Mouse (Mus musculus) layer of hippocampus, adult 18-20 months (tissue): ENCODE results near the gene Nutm1. TPM values are rescaled to one million over a fixed set of nuclear protein-coding genes. Genes with fewer than 3 reads are reported as not detected.
"Not testable (repeated sequence)": the region's sequence is repeated elsewhere in the genome, so short reads cannot be mapped to it uniquely, and the experiment has no call there.

Experiments used
- DNase-seq, 2 experiments: peaks; one replicate each; pipeline ENCODE4 v3.0.0; 2022; ENCODE audit warnings: low spot score in 2 of 2
- long read RNA-seq: library from polyadenylated mRNA; stranded (forward); transcript quantifications from one replicate; pipeline ENCODE4 v2.0.0, GENCODE M21; 2021
- total RNA-seq, 2 experiments: library from RNA; stranded (reverse); gene quantifications; 2 replicates each; pipeline ENCODE4 v1.2.3; 2021

The Nutm1 gene
- not detected for total RNA-seq
- long read RNA-seq, partial matches to known transcripts: 0 of 1 reads
- long read RNA-seq, other reads (novel, unspliced or antisense): 1 of 1 reads

DNA sequence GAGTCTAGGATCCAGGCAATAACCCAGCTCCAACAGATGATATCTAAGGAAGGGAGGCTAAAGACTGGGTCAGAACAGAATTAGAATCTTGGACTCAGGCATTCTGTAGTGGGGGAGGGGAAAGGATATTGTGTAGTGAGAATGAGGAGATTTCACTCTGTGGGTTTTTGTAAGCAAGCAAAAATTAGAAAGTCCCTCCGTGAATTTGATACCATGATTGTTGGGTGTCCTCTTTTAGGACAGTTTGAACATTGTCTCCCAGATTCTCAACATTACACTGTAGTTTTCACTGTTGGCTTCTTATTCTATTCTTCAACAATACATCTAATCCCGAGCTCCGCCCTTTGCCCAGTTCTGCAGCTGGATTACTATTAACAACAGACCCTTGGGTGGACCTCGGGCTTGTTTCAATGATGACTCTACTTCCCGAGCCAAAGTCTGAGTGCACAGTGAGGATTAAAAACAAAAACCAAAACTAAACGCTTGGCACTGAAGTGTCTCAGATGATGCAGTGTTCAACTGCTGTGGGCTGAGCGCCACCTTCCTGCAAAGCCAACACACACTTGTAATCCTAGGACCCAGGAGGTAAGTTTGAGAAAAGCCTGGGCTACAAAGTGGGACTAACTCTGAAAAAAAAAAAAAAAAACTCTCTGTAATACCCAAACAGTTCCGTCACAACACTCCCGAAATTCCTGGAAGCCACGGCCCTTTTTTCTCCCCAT lies at the start of gene Nutm1:
TSS of gene Nutm1 (minus strand) at position 51 of the 722 bp plus-strand sequence.
- no peak for DNase-seq

DNA sequence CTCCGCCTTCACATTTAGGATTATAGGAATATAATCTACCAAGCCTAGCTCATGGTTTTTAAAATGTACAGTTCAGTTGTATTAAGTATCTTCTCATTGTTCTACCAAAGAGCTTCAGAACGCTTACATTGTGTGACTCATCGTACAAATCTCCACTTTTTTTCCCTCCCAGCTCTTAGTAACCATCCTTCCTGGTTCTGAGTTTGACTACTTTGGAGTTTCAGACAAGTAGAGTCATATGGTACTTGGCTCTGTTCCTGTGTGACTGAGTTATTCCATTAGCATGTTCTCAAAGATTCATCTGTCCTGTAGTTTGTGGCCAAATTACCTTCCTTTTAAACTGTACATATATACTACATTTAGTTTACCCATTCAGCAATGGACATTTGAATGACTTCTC lies 49.6 kb upstream of the Nutm1 start:
- peak in 1 of 2 experiments; percentile 35 for DNase-seq

- DNase-seq: no peak
These were observed 39.1 kb upstream of the Nutm1 start for GRCm38 (mm10) chr2:112298221-112298620.

- DNase-seq: peak in 1 of 2 experiments; percentile 54
These were observed 37.1 kb upstream of the Nutm1 start for GRCm38 (mm10) chr2:112296211-112296610.

DNA sequence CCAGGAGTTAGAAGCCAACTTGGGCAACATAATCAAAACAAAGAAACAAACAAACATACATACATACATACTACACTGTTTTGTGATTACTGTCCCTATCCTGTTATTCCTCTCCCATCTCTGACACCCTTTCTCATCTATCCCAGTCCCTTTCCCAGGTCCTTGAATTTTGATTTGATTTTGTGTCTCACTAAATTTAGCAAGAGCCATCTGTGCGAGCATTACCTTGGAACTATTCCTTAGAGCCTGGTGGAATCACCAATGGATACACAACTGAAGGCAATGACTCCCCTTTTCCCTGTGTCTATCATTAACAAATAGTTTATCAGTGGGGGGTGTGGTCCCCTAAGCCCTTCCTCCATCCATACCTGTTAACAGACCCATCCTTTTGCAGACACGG lies 33.7 kb upstream of the Nutm1 start:
- peak in 1 of 2 experiments; percentile 34 for DNase-seq

- DNase-seq: no peak
These were observed 30.4 kb upstream of the Nutm1 start for GRCm38 (mm10) chr2:112289507-112289906.

DNA sequence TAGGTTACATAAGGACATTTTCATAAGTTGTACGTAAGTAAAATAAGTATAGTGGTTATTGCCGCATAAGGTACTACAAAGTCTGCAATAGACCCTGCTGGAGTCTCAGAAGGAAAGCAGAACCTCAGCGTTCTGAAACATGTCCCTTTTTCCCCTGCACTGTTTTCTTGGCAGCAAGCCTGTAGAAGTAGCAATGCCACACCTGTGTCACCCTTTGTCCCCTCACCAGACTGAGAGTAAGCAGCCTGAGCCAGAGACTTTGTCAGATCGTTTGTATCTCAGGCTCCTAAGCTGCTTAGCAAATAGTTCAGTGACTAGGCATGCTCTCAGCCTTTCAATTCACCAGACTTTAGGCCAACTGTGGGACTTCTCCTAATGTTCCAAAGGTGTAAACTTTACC lies 28.0 kb upstream of the Nutm1 start:
- DNase-seq: no peak

DNA sequence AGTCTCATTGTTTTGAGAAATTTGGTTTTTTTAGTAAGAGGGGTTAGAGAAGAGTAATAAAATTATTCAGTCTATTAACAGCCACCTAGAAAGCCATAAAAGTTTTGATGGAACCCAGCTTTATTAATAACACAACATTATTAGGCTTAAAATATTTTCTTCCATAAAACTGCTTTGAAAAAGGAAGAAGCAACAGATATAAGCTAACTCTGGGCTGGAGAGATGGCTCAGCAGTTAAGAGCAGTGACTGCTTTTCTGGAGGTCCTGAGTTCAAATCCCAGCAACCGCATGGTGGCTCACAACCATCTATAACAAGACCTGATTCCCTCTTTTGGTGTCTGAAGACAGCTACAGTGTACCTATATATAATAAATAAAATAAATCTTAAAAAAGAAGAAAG lies 27.0 kb upstream of the Nutm1 start:
- not testable (repeated sequence) for DNase-seq

DNA sequence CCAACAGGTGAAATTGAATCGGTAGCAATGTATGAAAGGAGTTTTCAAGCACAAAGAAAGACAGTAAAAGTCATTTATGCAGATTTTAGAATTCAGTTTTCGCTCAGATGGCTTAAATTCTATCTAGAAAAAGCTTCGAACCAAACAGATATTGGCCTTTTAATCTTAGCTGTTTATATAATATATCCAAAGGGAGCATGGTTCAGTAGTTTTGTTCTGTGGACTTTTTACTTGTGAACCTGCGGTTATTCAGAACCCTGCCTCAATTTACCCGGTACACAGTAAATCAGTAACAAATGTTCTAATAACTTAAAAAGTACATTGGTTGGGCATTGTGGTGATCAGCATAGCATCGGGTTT lies 25.9 kb upstream of the Nutm1 start:
- no peak for DNase-seq

GRCm38 (mm10) chr2:112284363-112285030 lies 25.4 kb upstream of the Nutm1 start:
- no peak for DNase-seq

- no peak for DNase-seq
These were observed 23.8 kb upstream of the Nutm1 start for GRCm38 (mm10) chr2:112282846-112283245.

- DNase-seq: no peak
These were observed 17.8 kb upstream of the Nutm1 start for GRCm38 (mm10) chr2:112276870-112277269.

- DNase-seq: no peak
These were observed 14.4 kb upstream of the Nutm1 start for GRCm38 (mm10) chr2:112273474-112273873.

GRCm38 (mm10) chr2:112272909-112273308 lies 13.8 kb upstream of the Nutm1 start:
- no peak for DNase-seq

- no peak for DNase-seq
These were observed 10.9 kb upstream of the Nutm1 start for GRCm38 (mm10) chr2:112270011-112270410.

- DNase-seq: no peak
These were observed 8.6 kb upstream of the Nutm1 start for GRCm38 (mm10) chr2:112267547-112268269.

DNA sequence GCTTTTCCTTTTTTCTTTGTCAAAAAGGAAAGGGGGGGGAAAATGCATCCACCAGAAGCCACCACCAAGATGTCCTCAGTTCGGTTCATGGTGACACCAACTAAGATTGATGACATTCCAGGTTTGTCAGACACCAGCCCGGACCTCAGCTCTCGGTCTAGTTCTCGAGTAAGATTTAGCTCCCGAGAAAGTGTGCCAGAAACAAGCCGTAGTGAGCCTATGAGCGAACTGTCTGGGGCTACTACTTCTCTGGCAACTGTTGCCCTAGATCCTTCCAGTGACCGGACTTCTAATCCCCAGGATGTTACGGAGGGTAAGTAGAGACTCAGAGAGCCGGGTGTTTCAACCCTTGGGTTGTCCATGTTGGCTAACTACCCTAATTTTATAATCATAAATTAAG lies 7.7 kb upstream of the Nutm1 start:
- peak in 1 of 2 experiments; percentile 25 for DNase-seq

- peak; percentile 34 to 56 for DNase-seq
These were observed 7.1 kb upstream of the Nutm1 start, which contains the start of gene Gm21985 for GRCm38 (mm10) chr2:112266242-112266592. Gene Gm21985 (plus strand): TSS chr2:112266314.

DNA sequence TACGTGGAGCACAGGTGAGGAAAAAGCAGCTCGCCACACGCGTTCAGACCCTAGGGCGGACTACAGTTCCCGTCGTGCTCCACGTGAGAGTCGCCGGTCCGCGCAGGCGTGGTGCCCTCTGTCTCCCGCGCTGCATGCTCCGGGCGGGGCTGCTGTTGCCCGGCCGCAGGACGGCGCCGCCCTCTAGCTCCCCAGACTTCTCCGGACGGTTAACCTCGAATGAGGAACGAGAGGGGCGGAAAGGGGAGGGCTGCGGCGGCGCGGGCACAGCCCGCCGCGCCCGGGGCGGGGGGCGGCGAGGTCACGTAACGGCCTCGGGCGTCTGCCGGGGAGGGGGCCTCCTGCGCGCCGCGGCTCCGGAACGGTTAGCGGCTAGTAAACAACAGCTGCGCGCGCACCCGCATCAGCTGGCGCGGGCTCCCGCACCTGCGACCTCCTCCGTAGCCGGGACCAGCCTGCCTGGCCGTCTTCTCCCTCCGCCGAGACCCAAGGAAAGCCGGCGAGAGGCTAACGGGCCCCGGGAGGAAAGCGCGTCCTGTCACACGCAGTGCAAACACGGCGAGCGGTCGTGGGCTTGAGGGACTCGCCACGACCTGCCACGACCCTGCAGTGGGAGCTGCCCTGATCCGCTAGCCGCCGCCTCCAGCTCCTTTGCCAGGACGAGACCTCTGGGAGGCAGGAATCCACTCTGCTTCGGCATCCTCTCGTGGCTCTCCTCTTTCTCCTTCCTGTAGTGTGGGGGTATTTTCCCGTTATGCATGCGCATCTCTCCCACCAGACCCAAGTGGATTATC lies 6.6 kb upstream of the Nutm1 start, which contains the start of gene Slc12a6:
TSS of gene Slc12a6 (plus strand) at position 378 of the 794 bp plus-strand sequence.
- DNase-seq: peak; percentile 86 to 93

DNA sequence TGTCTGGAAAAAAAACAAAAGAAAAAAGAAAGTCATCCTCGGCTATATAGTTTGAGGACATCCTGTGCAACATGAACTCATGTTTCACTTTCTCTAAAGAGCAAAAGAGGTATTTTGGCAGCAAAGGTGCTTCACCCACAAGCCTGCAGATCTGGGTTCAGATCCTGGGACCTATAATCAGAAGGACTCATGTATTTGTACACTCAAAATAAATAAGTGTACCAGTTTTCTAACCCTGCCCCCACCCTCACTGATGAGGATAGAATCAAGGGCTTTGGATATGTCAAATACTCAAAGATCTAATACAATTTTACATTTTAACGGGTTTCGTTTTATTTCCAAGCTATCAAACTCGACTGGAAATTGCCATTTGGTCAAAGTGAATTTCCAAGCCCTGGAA lies 5.3 kb upstream of the Nutm1 start:
- no peak for DNase-seq

GRCm38 (mm10) chr2:112262779-112263295 lies 3.7 kb upstream of the Nutm1 start:
- DNase-seq: peak in 1 of 2 experiments; percentile 39
